Mouse (Mus musculus): ENCODE results near the gene Med25. TPM values are rescaled to one million over a fixed set of nuclear protein-coding genes. Genes with fewer than 3 reads are reported as not detected.

The Med25 gene
- 65.2 and 79.4 TPM in 2 replicates for polyA plus RNA-seq (2014; fragmentation: Nextera tagmentation; extraction: Ambion mirVana)

GRCm38 (mm10) chr7:44892276-44892921 lies at the start of gene Med25:
Gene Med25 (minus strand): TSS chr7:44892712.
- H3K9ac ChIP-seq (replicated peaks; ENCODE audit: low read depth, low read length), result peak within 1 kb of the TSS; percentile 67
- no peaks in the 10 kb centered on the region for H3K27me3 ChIP-seq (ENCODE audit: control insufficient read depth, insufficient read depth, low read length)
- under 1% methylated on average over 56 of the region's 56 CpGs for WGBS
- H3K36me3 ChIP-seq (ENCODE audit: control insufficient read depth, insufficient read depth, low read length), result peaks cover 9% of the 10 kb centered on the region; the same call in 1 of the 2 replicates
- peak within 1 kb of the TSS; percentile 94 for H3K27ac ChIP-seq (ENCODE audit: low read length)
- H3K4me3 ChIP-seq (ENCODE audit: low read depth, low read length), result peak within 1 kb of the TSS; percentile 78
- ATAC-seq (ENCODE audit: insufficient number of reproducible peaks, insufficient read depth, low FRiP score, low read depth), result peak; percentile 81; the same call in 1 of the 2 replicates
- H3K4me1 ChIP-seq (ENCODE audit: control insufficient read depth, insufficient read depth, low read length), result peaks cover 34% of the 10 kb centered on the region
- peak within 1 kb of the TSS; percentile 96 for H3K4me2 ChIP-seq (replicated peaks; ENCODE audit: low read depth, low read length)
- H3K9me3 ChIP-seq (ENCODE audit: control insufficient read depth, low read depth, low read length), result no peaks in the 10 kb centered on the region

DNA sequence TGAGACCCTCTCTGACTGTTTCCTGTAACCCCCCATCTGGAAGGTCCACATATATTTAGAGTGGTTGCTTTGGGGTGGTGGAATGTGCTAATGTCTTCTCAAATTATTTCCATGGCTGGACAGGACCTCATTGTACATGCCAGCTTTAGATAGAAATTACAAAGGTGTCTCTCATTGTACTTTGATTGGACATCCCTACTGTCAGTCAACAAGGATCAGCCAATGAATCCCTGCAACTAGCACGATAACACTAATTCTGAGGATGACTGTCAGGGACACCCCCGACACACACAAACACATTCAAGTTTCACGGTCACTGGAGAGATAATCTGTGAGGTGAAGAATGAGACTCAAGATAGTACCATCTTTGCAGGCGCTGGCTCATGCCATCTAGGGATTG lies 46.2 kb upstream of the Med25 start:
- H3K9me3 ChIP-seq (ENCODE audit: control insufficient read depth, low read depth, low read length), result peaks cover 5% of the 10 kb centered on the region; the same call in 1 of the 2 replicates
- no peak for ATAC-seq (ENCODE audit: insufficient number of reproducible peaks, insufficient read depth, low FRiP score, low read depth)
- 88% methylated on average over 4 of the region's 4 CpGs for WGBS
- no peak overlapping the region for H3K4me3 ChIP-seq (ENCODE audit: low read depth, low read length)
- no peak overlapping the region for H3K27ac ChIP-seq (ENCODE audit: low read length)
- no peaks in the 10 kb centered on the region for H3K36me3 ChIP-seq (ENCODE audit: control insufficient read depth, insufficient read depth, low read length)
- no peaks in the 10 kb centered on the region for H3K4me1 ChIP-seq (ENCODE audit: control insufficient read depth, insufficient read depth, low read length)
- no peak overlapping the region for H3K4me2 ChIP-seq (replicated peaks; ENCODE audit: low read depth, low read length)
- no peaks in the 10 kb centered on the region for H3K27me3 ChIP-seq (ENCODE audit: control insufficient read depth, insufficient read depth, low read length)
- no peak overlapping the region for H3K9ac ChIP-seq (replicated peaks; ENCODE audit: low read depth, low read length)

- Histone ChIP-seq H3K4me3 (ENCODE audit: low read depth, low read length) (peak within 1 kb of the TSS; percentile 96), H3K9me3 (ENCODE audit: control insufficient read depth, low read depth, low read length) (no peaks in the 10 kb centered on the region), H3K27me3 (ENCODE audit: control insufficient read depth, insufficient read depth, low read length) (no peaks in the 10 kb centered on the region), H3K27ac (ENCODE audit: low read length) (peak within 1 kb of the TSS; percentile 91), H3K9ac (replicated peaks; ENCODE audit: low read depth, low read length) (peak within 1 kb of the TSS; percentile 90), H3K4me2 (replicated peaks; ENCODE audit: low read depth, low read length) (peak within 1 kb of the TSS; percentile 64), H3K4me1 (ENCODE audit: control insufficient read depth, insufficient read depth, low read length) (peaks cover 15% of the 10 kb centered on the region), H3K36me3 (ENCODE audit: control insufficient read depth, insufficient read depth, low read length) (no peaks in the 10 kb centered on the region; the same call in 1 of the 2 replicates)
- peak; percentile 98 for ATAC-seq (ENCODE audit: insufficient number of reproducible peaks, insufficient read depth, low FRiP score, low read depth)
- WGBS, result under 1% methylated on average over 84 of the region's 84 CpGs
Observed at GRCm38 (mm10) chr7:44929204-44930151, 37.0 kb upstream of the Med25 start, which contains the start of gene Ap2a1. Gene Ap2a1 (minus strand): TSS chr7:44929496.

DNA sequence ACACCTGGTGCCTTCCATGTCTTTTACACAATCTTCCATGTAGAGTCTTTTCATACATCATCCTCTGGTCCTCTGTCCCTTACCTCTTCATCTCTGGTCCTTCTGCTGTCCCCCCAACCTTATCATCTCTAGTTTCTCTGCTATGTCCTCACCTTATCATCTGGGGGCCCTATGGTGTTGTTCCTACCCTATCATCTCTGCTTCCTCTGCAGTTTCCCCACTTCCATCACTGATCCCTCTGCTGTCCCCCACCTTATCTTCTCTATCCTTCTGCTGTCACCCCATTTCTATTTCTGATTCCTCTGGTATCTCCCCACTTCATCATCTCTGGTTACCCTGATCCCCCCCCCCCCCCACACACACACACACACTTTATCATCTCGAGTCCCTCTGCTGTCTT lies 36.1 kb upstream of the Med25 start:
- peaks cover 4% of the 10 kb centered on the region; the same call in 1 of the 2 replicates for H3K36me3 ChIP-seq (ENCODE audit: control insufficient read depth, insufficient read depth, low read length)
- ATAC-seq (ENCODE audit: insufficient number of reproducible peaks, insufficient read depth, low FRiP score, low read depth), result no peak
- H3K4me3 ChIP-seq (ENCODE audit: low read depth, low read length), result peak overlapping the region; percentile 96
- H3K27me3 ChIP-seq (ENCODE audit: control insufficient read depth, insufficient read depth, low read length), result no peaks in the 10 kb centered on the region
- WGBS, result 0% methylated on average over 1 of the region's 1 CpGs
- peak overlapping the region; percentile 64 for H3K4me2 ChIP-seq (replicated peaks; ENCODE audit: low read depth, low read length)
- no peaks in the 10 kb centered on the region for H3K9me3 ChIP-seq (ENCODE audit: control insufficient read depth, low read depth, low read length)
- H3K27ac ChIP-seq (ENCODE audit: low read length), result no peak overlapping the region
- H3K4me1 ChIP-seq (ENCODE audit: control insufficient read depth, insufficient read depth, low read length), result peaks cover 15% of the 10 kb centered on the region
- peak overlapping the region; percentile 90 for H3K9ac ChIP-seq (replicated peaks; ENCODE audit: low read depth, low read length)

DNA sequence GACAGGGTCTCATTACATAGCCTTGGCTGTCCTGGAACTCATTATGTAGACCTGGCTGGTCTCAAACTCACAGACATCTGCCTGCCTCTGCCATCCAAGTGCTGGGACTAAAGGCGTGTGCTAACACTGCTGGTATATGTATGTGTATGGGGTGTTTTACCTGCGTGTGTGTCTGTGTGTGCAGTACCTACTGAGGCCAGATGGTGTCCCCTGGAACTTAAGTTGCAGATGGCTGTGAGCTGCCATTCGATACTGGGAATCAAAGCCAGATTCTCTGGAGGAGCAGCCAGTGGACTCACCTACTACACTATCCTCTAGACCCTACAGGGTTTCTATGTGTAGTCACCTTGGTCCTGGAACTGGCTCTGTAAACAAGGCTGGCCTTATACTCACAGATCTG lies 33.0 kb upstream of the Med25 start:
- no peaks in the 10 kb centered on the region for H3K27me3 ChIP-seq (ENCODE audit: control insufficient read depth, insufficient read depth, low read length)
- 83% methylated on average over 3 of the region's 3 CpGs for WGBS
- ATAC-seq (ENCODE audit: insufficient number of reproducible peaks, insufficient read depth, low FRiP score, low read depth), result no peak
- H3K27ac ChIP-seq (ENCODE audit: low read length), result no peak overlapping the region
- H3K4me1 ChIP-seq (ENCODE audit: control insufficient read depth, insufficient read depth, low read length), result peaks cover 13% of the 10 kb centered on the region
- H3K4me3 ChIP-seq (ENCODE audit: low read depth, low read length), result no peak overlapping the region
- no peaks in the 10 kb centered on the region for H3K9me3 ChIP-seq (ENCODE audit: control insufficient read depth, low read depth, low read length)
- no peak overlapping the region for H3K4me2 ChIP-seq (replicated peaks; ENCODE audit: low read depth, low read length)
- no peak overlapping the region for H3K9ac ChIP-seq (replicated peaks; ENCODE audit: low read depth, low read length)
- H3K36me3 ChIP-seq (ENCODE audit: control insufficient read depth, insufficient read depth, low read length), result peaks cover 16% of the 10 kb centered on the region; the same call in 1 of the 2 replicates

- ATAC-seq (ENCODE audit: insufficient number of reproducible peaks, insufficient read depth, low FRiP score, low read depth), result no peak
- peaks cover 21% of the 10 kb centered on the region; the same call in 1 of the 2 replicates for H3K36me3 ChIP-seq (ENCODE audit: control insufficient read depth, insufficient read depth, low read length)
- no peak overlapping the region for H3K4me3 ChIP-seq (ENCODE audit: low read depth, low read length)
- H3K4me1 ChIP-seq (ENCODE audit: control insufficient read depth, insufficient read depth, low read length), result 0 out of 2 replicates have a peak, but pooled peaks cover 2% of the 10 kb centered on the region
- no peaks in the 10 kb centered on the region for H3K27me3 ChIP-seq (ENCODE audit: control insufficient read depth, insufficient read depth, low read length)
- H3K27ac ChIP-seq (ENCODE audit: low read length), result no peak overlapping the region
- no peaks in the 10 kb centered on the region for H3K9me3 ChIP-seq (ENCODE audit: control insufficient read depth, low read depth, low read length)
- H3K4me2 ChIP-seq (replicated peaks; ENCODE audit: low read depth, low read length), result no peak overlapping the region
- no peak overlapping the region for H3K9ac ChIP-seq (replicated peaks; ENCODE audit: low read depth, low read length)
Observed at GRCm38 (mm10) chr7:44922530-44922929, 30.0 kb upstream of the Med25 start.

DNA sequence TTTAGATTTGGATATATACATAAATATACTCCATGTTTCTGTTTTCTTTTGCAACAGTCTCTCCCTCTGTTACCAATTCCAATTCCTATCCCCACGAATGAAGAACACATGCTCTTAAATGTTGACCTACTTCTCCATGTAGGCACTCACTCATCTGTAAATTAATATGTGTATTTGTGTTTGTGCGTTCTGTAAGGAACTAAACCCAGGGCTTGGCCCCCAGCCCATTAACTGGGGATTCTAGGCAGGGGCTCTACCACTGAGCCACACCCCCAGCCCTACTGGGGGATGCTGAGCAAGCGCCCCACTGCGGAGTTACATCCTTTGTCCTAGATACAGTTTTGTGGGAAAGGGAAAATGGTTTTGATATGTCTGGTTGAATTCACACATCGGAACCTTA lies 26.6 kb upstream of the Med25 start:
- 86% methylated on average over 5 of the region's 5 CpGs for WGBS
- no peak overlapping the region for H3K4me2 ChIP-seq (replicated peaks; ENCODE audit: low read depth, low read length)
- no peak overlapping the region for H3K4me3 ChIP-seq (ENCODE audit: low read depth, low read length)
- peaks cover 34% of the 10 kb centered on the region for H3K36me3 ChIP-seq (ENCODE audit: control insufficient read depth, insufficient read depth, low read length)
- no peak overlapping the region for H3K27ac ChIP-seq (ENCODE audit: low read length)
- no peak for ATAC-seq (ENCODE audit: insufficient number of reproducible peaks, insufficient read depth, low FRiP score, low read depth)
- H3K9ac ChIP-seq (replicated peaks; ENCODE audit: low read depth, low read length), result no peak overlapping the region
- H3K4me1 ChIP-seq (ENCODE audit: control insufficient read depth, insufficient read depth, low read length), result 0 out of 2 replicates have a peak, but pooled peaks cover 2% of the 10 kb centered on the region
- H3K27me3 ChIP-seq (ENCODE audit: control insufficient read depth, insufficient read depth, low read length), result no peaks in the 10 kb centered on the region
- H3K9me3 ChIP-seq (ENCODE audit: control insufficient read depth, low read depth, low read length), result no peaks in the 10 kb centered on the region

DNA sequence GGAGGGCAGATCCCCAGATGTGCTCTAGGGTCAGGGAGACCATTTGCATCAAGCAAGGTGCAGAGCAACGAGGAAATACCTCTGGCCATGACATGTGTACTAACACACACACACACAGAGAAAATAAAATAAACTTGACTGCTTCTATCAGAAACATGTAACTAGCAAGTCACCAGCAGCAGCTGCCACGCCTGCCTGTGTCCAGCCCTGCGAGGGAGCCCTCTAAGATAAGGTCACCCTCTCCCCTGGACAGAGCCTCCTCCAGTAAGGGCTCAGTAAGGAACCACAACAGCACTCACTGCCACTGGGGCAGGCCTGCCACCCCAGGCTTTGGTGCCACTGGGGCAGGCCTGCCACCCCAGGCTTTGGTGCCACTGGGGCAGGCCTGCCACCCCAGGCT lies 25.7 kb upstream of the Med25 start:
- Histone ChIP-seq H3K9me3 (ENCODE audit: control insufficient read depth, low read depth, low read length) (no peaks in the 10 kb centered on the region), H3K4me3 (ENCODE audit: low read depth, low read length) (no peak overlapping the region), H3K4me2 (replicated peaks; ENCODE audit: low read depth, low read length) (no peak overlapping the region), H3K27me3 (ENCODE audit: control insufficient read depth, insufficient read depth, low read length) (no peaks in the 10 kb centered on the region), H3K36me3 (ENCODE audit: control insufficient read depth, insufficient read depth, low read length) (peaks cover 33% of the 10 kb centered on the region), H3K27ac (ENCODE audit: low read length) (no peak overlapping the region), H3K4me1 (ENCODE audit: control insufficient read depth, insufficient read depth, low read length) (0 out of 2 replicates have a peak, but pooled peaks cover 2% of the 10 kb centered on the region), H3K9ac (replicated peaks; ENCODE audit: low read depth, low read length) (no peak overlapping the region)
- WGBS, result 67% methylated on average over 3 of the region's 3 CpGs
- no peak for ATAC-seq (ENCODE audit: insufficient number of reproducible peaks, insufficient read depth, low FRiP score, low read depth)
